Mouse (Mus musculus) liver, adult 2 months (tissue): ENCODE measurements around the gene 1190007I07Rik. TPM values are rescaled to one million over a fixed set of nuclear protein-coding genes. Genes with fewer than 3 reads are reported as not detected.
"Not testable (repeated sequence)": the region's sequence is repeated elsewhere in the genome, so short reads cannot be mapped to it uniquely, and the experiment has no call there.

Source experiments
- DNase-seq: peaks from one replicate; pipeline ENCODE4 v3.0.0-alpha.2; 2011; ENCODE audit warnings: low read depth, low spot score; ENCODE audit errors: extremely low read depth
- H3K27ac ChIP-seq: fragments of 200-500 bp; replicated peaks from 2 replicates; pipeline ENCODE4 v1.5.1; 2012; ENCODE audit warnings: low read depth, mild to moderate bottlenecking, control low read depth, inconsistent platforms, low read length; ENCODE audit not compliant: insufficient read depth
- H3K27me3 ChIP-seq: fragments of 200-500 bp; 2 replicates; pipeline ENCODE4 v1.6.1; 2012; ENCODE audit warnings: mild to moderate bottlenecking, moderate library complexity, low read length, inconsistent platforms; ENCODE audit not compliant: control insufficient read depth, insufficient read depth
- H3K36me3 ChIP-seq: fragments of 200-500 bp; 2 replicates; pipeline ENCODE4 v1.6.1; 2012; ENCODE audit warnings: low read length, inconsistent platforms; ENCODE audit not compliant: control insufficient read depth, insufficient read depth
- H3K4me1 ChIP-seq: fragments of 200-500 bp; 2 replicates; pipeline ENCODE4 v1.6.1; 2011; ENCODE audit warnings: low read length; ENCODE audit not compliant: control insufficient read depth, insufficient read depth
- H3K4me3 ChIP-seq: fragments of 200-500 bp; 2 replicates; pipeline ENCODE4 v1.5.1; 2011; ENCODE audit warnings: low read depth, mild to moderate bottlenecking, control low read depth, low read length, moderate library complexity; ENCODE audit not compliant: insufficient read depth
- H3K79me2 ChIP-seq: fragments of 200-500 bp; 2 replicates; pipeline ENCODE4 v1.6.1; 2012; ENCODE audit warnings: inconsistent platforms, mild to moderate bottlenecking, low read length, moderate library complexity; ENCODE audit not compliant: control insufficient read depth, insufficient read depth
- H3K9ac ChIP-seq: fragments of 200-500 bp; 2 replicates; pipeline ENCODE4 v1.6.1; 2012; ENCODE audit warnings: low read depth, mild to moderate bottlenecking, control low read depth, inconsistent platforms, low read length
- CTCF ChIP-seq: fragments of 200-500 bp; IDR thresholded peaks from 2 replicates; pipeline ENCODE4 v1.5.1; 2011; ENCODE audit warnings: low read depth, low read length, control low read depth
- POLR2A ChIP-seq: fragments of 200-500 bp; IDR thresholded peaks from 2 replicates; pipeline ENCODE4 v1.6.1; 2011; ENCODE audit warnings: low read length, control low read depth; ENCODE audit not compliant: insufficient read depth; ENCODE audit errors: extremely low read depth
- WGBS: fragments of 180-500 bp; shearing (Covaris S2); methylation state at CpG from one replicate; pipeline ENCODE4 v1.1.7; 2018; 5-methylcytosine and 5-hydroxymethylcytosine counted together
- polyA plus RNA-seq: library from polyadenylated mRNA; depleted of rRNA; stranded (reverse); fragments of >200 nt; gene quantifications from 2 replicates; pipeline ENCODE4 v1.2.3, GENCODE M21; 2012; rRNA removed
- total RNA-seq: library from RNA; depleted of rRNA; stranded (reverse); fragments of >200 nt; gene quantifications from 2 replicates; pipeline ENCODE4 v1.2.3, GENCODE M21; 2014; rRNA removed

1190007I07Rik gene
- total and polyA plus RNA-seq, 2 experiments = 18.1 to 48.5 TPM

- peak overlapping the region; percentile 84 for H3K27ac ChIP-seq
- WGBS = 11% methylated on average over 9 of the region's 9 CpGs
- TF ChIP-seq POLR2A (no peak), CTCF (no peak)
Measured at GRCm38 (mm10) chr10:82622235-82622634, 793 bp downstream of the 1190007I07Rik start.

GRCm38 (mm10) chr10:82594421-82594820, 28.6 kb downstream of the 1190007I07Rik start:
- not testable (repeated sequence) for H3K4me3 ChIP-seq, H3K36me3 ChIP-seq, H3K9ac ChIP-seq, H3K27ac ChIP-seq, DNase-seq, H3K4me1 ChIP-seq, H3K79me2 ChIP-seq, H3K27me3 ChIP-seq
- 64% methylated on average over 4 of the region's 4 CpGs for WGBS

More at GRCm38 (mm10) chr10:82622235-82622634, 793 bp downstream of the 1190007I07Rik start:
- Histone ChIP-seq H3K9ac (peak overlapping the region; percentile 87), H3K4me1 (peaks cover 2% of the 10 kb centered on the region), H3K27me3 (no peaks in the 10 kb centered on the region), H3K79me2 (no peaks in the 10 kb centered on the region), H3K4me3 (peak overlapping the region; percentile 78), H3K36me3 (no peaks in the 10 kb centered on the region)
- DNase-seq = no peak

- H3K36me3 ChIP-seq, H3K27ac ChIP-seq, H3K9ac ChIP-seq, H3K27me3 ChIP-seq, H3K79me2 ChIP-seq, H3K4me3 ChIP-seq, DNase-seq, H3K4me1 ChIP-seq: not testable (repeated sequence)
- 80% methylated on average over 9 of the region's 9 CpGs for WGBS
Measured at GRCm38 (mm10) chr10:82589673-82590072, 33.4 kb downstream of the 1190007I07Rik start.

DNA sequence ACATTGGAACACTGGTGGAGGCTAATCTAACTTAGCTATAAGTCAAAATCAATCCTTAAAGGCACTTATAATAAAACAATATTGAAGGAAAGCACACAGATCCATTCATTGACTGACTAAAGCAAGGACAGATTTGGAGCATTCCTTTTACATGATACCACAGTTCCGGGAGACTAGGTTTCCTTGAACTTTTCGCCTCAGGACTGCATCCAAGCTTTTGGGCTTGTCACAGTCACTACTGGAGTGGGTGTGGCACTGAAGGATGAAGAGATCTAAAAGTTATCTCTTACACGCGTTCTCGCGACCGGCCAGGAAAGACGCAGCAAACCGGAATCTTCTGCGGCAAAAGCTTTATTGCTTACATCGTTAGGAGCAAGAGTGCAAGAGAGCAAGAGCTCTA, 51.9 kb downstream of the 1190007I07Rik start:
- not testable (repeated sequence) for H3K79me2 ChIP-seq, H3K4me1 ChIP-seq, H3K9ac ChIP-seq, H3K4me3 ChIP-seq, H3K27ac ChIP-seq, H3K36me3 ChIP-seq, H3K27me3 ChIP-seq, DNase-seq
- WGBS = 96% methylated on average over 11 of the region's 11 CpGs

Other genes with a start within 250 kb of the 1190007I07Rik start
- not detected in 2 replicates for gene Gm1553, start 130.6 kb downstream of the 1190007I07Rik start, total RNA-seq
- not detected in 2 replicates for gene Gm1553, start 130.6 kb downstream of the 1190007I07Rik start, polyA plus RNA-seq
- 10.7 and 12.4 TPM in 2 replicates for gene Tdg, start 6.6 kb upstream of the 1190007I07Rik start, total RNA-seq
- gene Tdg, start 6.6 kb upstream of the 1190007I07Rik start, polyA plus RNA-seq = 8.8 and 9.7 TPM in 2 replicates
- gene Glt8d2, start 67.4 kb upstream of the 1190007I07Rik start, total RNA-seq = 0.18 and 0.34 TPM in 2 replicates
- gene Glt8d2, start 67.4 kb upstream of the 1190007I07Rik start, polyA plus RNA-seq = not detected in 2 replicates
- 10.0 and 12.2 TPM in 2 replicates for gene Hcfc2, start 72.9 kb upstream of the 1190007I07Rik start, total RNA-seq
- gene Hcfc2, start 72.9 kb upstream of the 1190007I07Rik start, polyA plus RNA-seq = 4.4 and 5.6 TPM in 2 replicates
- 30.8 and 34.8 TPM in 2 replicates for gene Nfyb, start 140.9 kb upstream of the 1190007I07Rik start, total RNA-seq
- 29.0 and 30.2 TPM in 2 replicates for gene Nfyb, start 140.9 kb upstream of the 1190007I07Rik start, polyA plus RNA-seq
- gene Txnrd1, start 210.7 kb upstream of the 1190007I07Rik start, total RNA-seq = 71.2 and 83.2 TPM in 2 replicates
- 50.4 and 51.9 TPM in 2 replicates for gene Txnrd1, start 210.7 kb upstream of the 1190007I07Rik start, polyA plus RNA-seq
- 2.1 and 2.3 TPM in 2 replicates for gene Eid3, start 243.4 kb upstream of the 1190007I07Rik start, total RNA-seq
- gene Eid3, start 243.4 kb upstream of the 1190007I07Rik start, polyA plus RNA-seq = 0.26 and 0.50 TPM in 2 replicates